Mouse (Mus musculus): ENCODE measurements around the gene Adnp.
A peak's percentile ranks its signal among the peaks of the same experiment; 100 is the strongest.

The Adnp gene

DNA sequence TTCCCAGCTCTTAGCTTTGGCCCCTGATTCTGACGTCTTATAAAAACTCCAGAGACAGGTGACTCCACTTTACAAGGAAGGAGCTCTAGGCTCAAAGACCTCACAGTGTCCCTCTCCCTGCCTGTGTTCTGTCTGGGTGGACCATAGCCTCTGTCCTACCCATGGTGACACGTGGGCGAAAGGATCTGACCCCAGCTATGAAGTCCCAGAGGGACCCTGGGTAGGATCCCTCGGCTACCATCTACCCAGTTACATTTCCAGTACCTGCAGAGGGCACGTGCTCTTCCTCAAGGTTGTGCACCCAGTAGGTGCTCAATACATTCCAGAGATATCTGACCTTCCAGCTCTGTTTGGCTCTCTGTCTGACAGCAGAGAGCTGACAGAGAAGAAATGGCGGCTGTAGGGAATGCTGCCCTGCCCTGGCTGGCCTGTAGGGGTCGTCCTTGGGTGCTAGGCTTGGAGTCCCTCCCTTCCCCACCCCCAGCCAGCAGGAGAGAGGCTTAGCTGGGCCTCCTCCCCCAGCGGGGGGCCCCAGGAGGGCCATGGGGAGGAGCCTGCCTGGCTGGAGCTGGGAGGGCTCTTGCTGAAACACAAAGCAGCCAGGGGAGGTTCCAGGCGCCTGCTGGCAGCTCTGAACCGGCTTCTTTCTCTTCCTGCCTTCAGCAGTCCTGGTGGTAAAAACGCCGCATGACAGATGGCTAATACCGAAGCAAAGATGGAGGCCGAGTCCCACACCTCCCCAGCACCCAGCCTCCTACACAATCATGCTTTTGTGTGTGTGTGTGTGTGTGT is 52.6 kb downstream of the Adnp start:
- DNase-seq: peak; percentile 14

DNA sequence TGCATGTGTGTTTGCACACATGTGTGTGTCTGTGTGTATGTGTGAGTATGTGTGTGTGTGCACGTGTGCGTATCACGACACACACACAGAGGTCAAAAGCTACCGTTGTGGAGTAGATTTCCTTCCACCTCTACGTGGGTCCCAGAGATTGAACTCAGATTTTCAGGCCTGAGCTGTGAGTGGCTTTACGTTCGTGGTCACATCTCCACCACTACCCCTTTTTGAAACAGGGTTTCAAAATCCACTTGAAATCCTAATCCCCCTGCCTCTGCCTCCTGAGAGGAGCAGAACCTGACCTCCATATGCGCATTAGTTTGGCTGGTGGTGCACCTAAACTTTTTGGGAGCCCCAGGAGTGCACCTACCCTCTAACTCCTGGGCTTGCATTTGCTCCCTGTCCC is 57.7 kb downstream of the Adnp start:
- DNase-seq: no peak

DNA sequence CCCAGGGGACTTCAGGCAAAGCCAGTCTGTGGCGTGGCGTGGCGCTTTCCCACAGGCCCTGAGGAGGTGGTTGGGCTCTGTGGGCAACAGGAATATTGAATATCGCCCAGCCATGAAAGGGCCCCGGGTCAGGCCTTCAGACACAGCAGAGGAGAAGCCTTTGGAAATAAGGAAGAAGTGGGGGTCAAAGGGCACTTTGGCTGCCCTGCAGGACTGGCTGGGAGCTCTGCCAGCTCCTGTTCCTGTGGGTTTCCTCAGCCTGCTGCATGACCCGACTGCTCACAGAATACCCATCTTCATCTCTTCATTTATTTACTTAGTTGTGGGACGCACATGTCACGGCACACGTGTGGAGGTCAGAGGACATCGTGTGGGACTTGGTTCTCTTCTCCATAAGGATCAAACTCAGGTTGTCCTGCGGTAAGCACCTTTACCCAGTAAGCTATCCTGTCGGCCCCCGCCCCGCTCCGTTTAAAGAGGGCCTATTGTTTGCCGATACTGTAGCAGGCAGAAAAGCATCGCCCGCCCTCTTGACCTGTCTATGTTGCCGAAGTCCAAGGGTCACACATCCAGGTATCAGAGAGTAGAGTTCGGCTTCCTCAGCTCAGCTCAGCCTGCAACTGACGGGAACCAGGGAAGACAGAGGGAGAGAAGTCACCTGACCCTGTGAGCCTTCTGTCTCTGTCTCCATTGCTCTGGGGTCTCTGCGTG is 59.0 kb downstream of the Adnp start:
- no peak for DNase-seq

DNA sequence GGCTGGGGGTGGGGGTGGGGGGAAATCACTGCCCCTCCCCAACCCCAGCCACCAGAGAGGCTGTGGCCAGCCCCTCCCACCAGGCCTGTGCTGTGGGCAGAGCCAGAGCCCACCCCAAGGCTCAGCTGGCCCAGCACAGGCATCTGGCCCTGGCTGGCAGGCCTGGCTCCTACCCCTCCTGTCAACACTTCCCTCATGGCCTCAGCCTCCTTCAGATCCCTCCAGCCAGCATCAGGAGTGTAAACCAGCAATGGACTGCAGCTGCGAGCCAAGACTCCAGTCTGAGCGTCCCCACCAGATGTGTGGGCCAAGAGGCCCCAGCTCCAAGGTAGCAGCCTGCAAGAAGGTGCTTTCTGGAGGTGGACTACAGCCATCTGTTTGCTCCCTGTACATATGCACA is 61.5 kb downstream of the Adnp start:
- no peak for DNase-seq

DNA sequence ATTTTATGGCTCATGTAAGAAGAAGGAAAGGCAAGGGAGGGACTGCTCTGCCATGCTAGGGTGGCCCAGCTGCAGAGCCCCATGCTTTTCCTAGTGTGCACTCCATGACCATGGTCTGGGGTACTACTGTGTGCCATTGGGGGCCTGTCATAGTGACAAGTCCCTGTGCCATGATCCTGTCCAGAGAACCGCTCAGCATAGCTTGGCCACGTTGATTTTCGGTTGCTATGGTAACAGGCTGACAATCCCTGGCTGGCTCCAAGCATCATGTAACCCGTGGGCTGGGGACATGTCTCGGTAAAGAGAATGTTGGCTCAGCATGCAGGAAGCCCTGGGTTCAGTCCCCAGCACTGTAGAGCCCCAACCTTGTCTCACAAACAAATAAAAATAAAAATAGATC is 63.1 kb downstream of the Adnp start:
- no peak for DNase-seq

DNA sequence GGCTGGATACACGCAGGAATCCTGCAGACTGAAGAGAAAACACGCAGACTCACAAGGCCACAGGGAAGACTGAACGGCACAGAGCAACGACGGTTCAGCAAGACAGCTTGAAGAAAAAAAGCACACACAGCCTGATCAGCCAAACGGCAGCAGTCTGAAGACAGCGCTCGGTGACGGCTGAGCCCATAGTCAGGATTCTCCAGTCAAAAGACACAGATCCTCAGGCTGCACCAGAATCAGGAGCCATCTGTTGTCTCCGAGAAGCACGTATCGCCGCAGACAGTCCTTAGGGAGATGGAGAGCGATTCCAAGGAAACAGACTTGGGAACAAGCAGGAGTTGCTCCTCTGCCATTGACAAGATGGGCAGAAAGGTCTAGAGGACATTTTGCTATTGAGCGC is 69.8 kb downstream of the Adnp start:
- DNase-seq: no peak

Data from cerebellum, adult 9-10 months (tissue).